Mouse (Mus musculus): ENCODE measurements around the gene Neu4. TPM values are rescaled to one million over a fixed set of nuclear protein-coding genes. Genes with fewer than 3 reads are reported as not detected.
"Not testable (repeated sequence)": the region's sequence is repeated elsewhere in the genome, so short reads cannot be mapped to it uniquely, and the experiment has no call there.

Neu4 gene
- polyA plus RNA-seq, 1 experiment: 5.9 TPM

DNA sequence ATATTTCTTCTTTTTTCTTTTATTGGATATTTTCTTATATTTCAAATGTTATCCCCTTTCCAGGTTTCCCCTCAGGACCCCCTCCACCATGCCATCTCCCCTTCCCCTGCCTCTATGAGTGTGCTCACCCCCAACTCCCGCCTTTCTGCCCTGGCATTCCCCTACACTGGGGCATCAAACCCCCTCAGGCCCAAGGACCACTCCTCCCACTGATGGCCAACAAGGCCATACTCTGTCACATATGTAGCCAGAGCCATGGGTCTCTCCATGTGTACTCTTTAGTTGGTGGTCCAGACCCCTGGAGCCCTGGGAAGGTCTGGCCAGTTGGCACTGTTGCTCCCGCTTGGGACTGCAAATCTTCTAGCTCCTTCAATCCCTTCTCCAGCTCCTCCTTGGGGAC is 37.1 kb downstream of the Neu4 start:
- no peak for TF ChIP-seq POLR2A (IDR thresholded peaks at IDR 0.05; ENCODE audit: borderline replicate concordance, insufficient read depth, low read length)
- no peak for TF ChIP-seq CTCF (IDR thresholded peaks at IDR 0.05; ENCODE audit: borderline replicate concordance, insufficient read depth, low read depth, low read length)
- WGBS: 96% methylated on average over 2 of the region's 2 CpGs
- DNase-seq: no peak

GRCm38 (mm10) chr1:94058281-94058680 is 38.0 kb downstream of the Neu4 start:
- 62% methylated on average over 1 of the region's 1 CpGs for WGBS
- not testable (repeated sequence) for DNase-seq; H3K27ac ChIP-seq (ENCODE audit: insufficient read depth, low read length); H3K27me3 ChIP-seq (ENCODE audit: control insufficient read depth, insufficient read depth, low read length); H3K4me3 ChIP-seq (replicated peaks; ENCODE audit: insufficient read depth, low read depth, low read length); H3K4me1 ChIP-seq (ENCODE audit: control insufficient read depth, insufficient read depth, low read length)

More for the DNA sequence above, 37.1 kb downstream of the Neu4 start:
- H3K27ac ChIP-seq (ENCODE audit: insufficient read depth, low read length): no peak overlapping the region
- no peaks in the 10 kb centered on the region for H3K27me3 ChIP-seq (ENCODE audit: control insufficient read depth, insufficient read depth, low read length)
- H3K4me3 ChIP-seq (replicated peaks; ENCODE audit: insufficient read depth, low read depth, low read length): no peak overlapping the region
- H3K4me1 ChIP-seq (ENCODE audit: control insufficient read depth, insufficient read depth, low read length): peaks cover 15% of the 10 kb centered on the region

- DNase-seq: no peak
- no peak for TF ChIP-seq POLR2A (IDR thresholded peaks at IDR 0.05; ENCODE audit: borderline replicate concordance, insufficient read depth, low read length)
- no peak for TF ChIP-seq CTCF (IDR thresholded peaks at IDR 0.05; ENCODE audit: borderline replicate concordance, insufficient read depth, low read depth, low read length)
- no peak overlapping the region for H3K27ac ChIP-seq (ENCODE audit: insufficient read depth, low read length)
- no peak overlapping the region for H3K4me3 ChIP-seq (replicated peaks; ENCODE audit: insufficient read depth, low read depth, low read length)
- WGBS: 84% methylated on average over 6 of the region's 6 CpGs
- H3K27me3 ChIP-seq (ENCODE audit: control insufficient read depth, insufficient read depth, low read length): no peaks in the 10 kb centered on the region
- H3K4me1 ChIP-seq (ENCODE audit: control insufficient read depth, insufficient read depth, low read length): no peaks in the 10 kb centered on the region
Observed at GRCm38 (mm10) chr1:94074756-94075155, 54.5 kb downstream of the Neu4 start.

DNA sequence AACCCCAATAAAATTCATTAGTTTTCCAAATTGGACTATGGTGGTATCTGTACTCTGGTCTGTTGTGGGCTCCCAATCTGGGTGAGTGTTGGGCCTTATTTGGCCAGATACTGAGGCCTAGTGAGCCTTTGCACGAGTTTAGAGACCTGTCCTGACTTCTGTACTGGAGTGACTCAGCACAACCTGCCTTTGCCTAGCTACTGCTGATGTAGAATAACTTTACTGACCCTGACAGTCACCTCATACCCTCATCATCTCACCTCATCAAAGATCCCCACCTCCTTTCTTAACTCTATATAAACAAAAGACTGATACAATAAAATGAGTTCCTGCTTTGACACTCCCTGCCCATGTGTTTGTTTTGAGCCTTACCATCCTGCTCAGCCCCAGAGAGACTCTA is 56.5 kb downstream of the Neu4 start:
- no peak overlapping the region for H3K27ac ChIP-seq (ENCODE audit: insufficient read depth, low read length)
- H3K27me3 ChIP-seq (ENCODE audit: control insufficient read depth, insufficient read depth, low read length): no peaks in the 10 kb centered on the region
- no peak for TF ChIP-seq POLR2A (IDR thresholded peaks at IDR 0.05; ENCODE audit: borderline replicate concordance, insufficient read depth, low read length)
- TF ChIP-seq CTCF (IDR thresholded peaks at IDR 0.05; ENCODE audit: borderline replicate concordance, insufficient read depth, low read depth, low read length): no peak
- 46% methylated on average over 1 of the region's 1 CpGs for WGBS
- H3K4me1 ChIP-seq (ENCODE audit: control insufficient read depth, insufficient read depth, low read length): no peaks in the 10 kb centered on the region
- H3K4me3 ChIP-seq (replicated peaks; ENCODE audit: insufficient read depth, low read depth, low read length): no peak overlapping the region
- no peak for DNase-seq

Other genes starting within 250 kb of the Neu4 start
- gene Dtymk, start 218.5 kb upstream of the Neu4 start, polyA plus RNA-seq (2012; rRNA removed): 96.5 and 100 TPM in 2 replicates
- gene Ing5, start 216.5 kb upstream of the Neu4 start, polyA plus RNA-seq (2012; rRNA removed): 7.5 TPM in 2 replicates
- gene D2hgdh, start 195.5 kb upstream of the Neu4 start, polyA plus RNA-seq (2012; rRNA removed): 16.7 and 18.2 TPM in 2 replicates
- gene Gal3st2, start 159.1 kb upstream of the Neu4 start, polyA plus RNA-seq (2012; rRNA removed): not detected in 2 replicates
- gene Gal3st2b, start 102.1 kb upstream of the Neu4 start, polyA plus RNA-seq (2012; rRNA removed): 0.11 TPM in 1 of 2 replicates, not detected in the other
- not detected in 2 replicates for gene Gal3st2c, start 29.9 kb upstream of the Neu4 start, polyA plus RNA-seq (2012; rRNA removed)
- 0.07 TPM in 1 of 2 replicates, not detected in the other for gene Pdcd1, start 32.1 kb downstream of the Neu4 start, polyA plus RNA-seq (2012; rRNA removed)